Mouse (Mus musculus): ENCODE data around the gene Ccr1l1.

DNA sequence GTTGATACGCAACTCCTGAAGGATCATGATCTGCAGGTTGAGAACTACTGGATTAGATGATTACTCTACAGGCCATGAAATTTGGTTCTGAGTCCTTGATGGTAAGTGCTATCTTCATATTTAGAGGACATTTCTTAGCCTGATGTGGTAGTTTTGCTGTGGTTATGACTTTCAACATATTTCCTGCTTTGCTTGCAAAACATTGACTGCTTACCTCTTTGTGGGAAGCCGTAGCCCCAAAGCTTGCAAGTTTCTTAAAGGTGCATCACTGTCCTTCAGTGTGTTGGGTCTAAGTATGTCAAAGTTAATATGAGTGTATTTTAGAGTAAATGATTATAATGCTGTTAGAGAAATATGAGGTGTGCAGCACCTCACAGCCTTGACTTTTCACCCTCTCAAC is 40.2 kb downstream of the Ccr1l1 start:
- TF ChIP-seq CTCF (IDR thresholded peaks at IDR 0.05; ENCODE audit: borderline replicate concordance, extremely low read depth, insufficient read depth, insufficient read length): no peak
- no peak for TF ChIP-seq POLR2A (IDR thresholded peaks at IDR 0.05; ENCODE audit: borderline replicate concordance, extremely low read depth, insufficient read depth, insufficient read length, poor library complexity, severe bottlenecking)
